Comparison of ENCODE assay signal across 21 mouse cellular contexts in genomic region chr16:24603342-24603741, GRCm38 (mm10).
A peak's percentile ranks its signal among the peaks of the same experiment; 100 is the strongest.
DNase-seq lines count a peak whose midpoint lies in the region; ATAC-seq lines count a peak whose summit lies in the region.
"Had no signal": no experiment of that assay in that cellular context is flagged by ENCODE, and none has a peak within 500 bp of the region (broad histone marks: within the 10 kb centered on the region; RNA-seq: fewer than 3 reads in every experiment).

No protein-coding gene starts in this region.

- H3K36me3 ChIP-seq in splenic B cell, adult 2 months (ENCODE audit: control insufficient read depth, insufficient read depth, low read length, poor library complexity, severe bottlenecking) = no peaks in the 10 kb centered on the region
- H3K36me3 ChIP-seq: embryonic facial prominence, embryonic 15.5 days; forebrain, embryonic 10.5 days; forebrain, embryonic 15.5 days; hindbrain, embryonic 10.5 days had no signal

- ATAC-seq in megakaryocyte, adult 5-6 weeks (ENCODE audit: poor library complexity, severe bottlenecking) = peak; percentile 73
- ATAC-seq in megakaryocyte-erythroid progenitor cell, adult 5-6 weeks (replicated peaks; ENCODE audit: low FRiP score, low TSS enrichment, poor library complexity, severe bottlenecking) = no peak
- ATAC-seq: forebrain, embryonic 15.5 days had no signal

- DNase-seq in adrenal gland, postnatal 25 days = peak; percentile 8
- no peak for DNase-seq in adrenal gland, postnatal 4 days (ENCODE audit: low spot score in 2 of 2)
- DNase-seq in spleen, postnatal 36 days (ENCODE audit: low spot score in 2 of 2) = peak; percentile 52 to 54
- DNase-seq in spleen, adult 12 weeks (ENCODE audit: low spot score) = no peak
- peak; percentile 71 for DNase-seq in splenic B cell, adult 2 months (ENCODE audit: low read depth, low spot score)
- DNase-seq in left cerebral cortex, adult 9 months (ENCODE audit: low spot score in 2 of 2) = no peak
- DNase-seq: adrenal gland, adult 2 months; adrenal gland, postnatal 36 days; cerebellum, adult 18-20 months; cerebellum, adult 9-11 months; embryo, embryonic 11 days; gastrocnemius, postnatal 36 days; heart, adult 2 months; heart, postnatal 14 days had no signal

- no peaks in the 10 kb centered on the region for H3K27me3 ChIP-seq in splenic B cell, adult 2 months (ENCODE audit: control insufficient read depth, insufficient read depth, low read length, poor library complexity, severe bottlenecking)
- H3K27me3 ChIP-seq: embryonic facial prominence, embryonic 15.5 days; forebrain, embryonic 15.5 days; heart, embryonic 15.5 days had no signal

Comparison
In these comparisons a context has a peak if more than half of its experiments do, and no peak if none do; other contexts are left out.
1. DNase-seq: peak in adrenal gland, postnatal 25 days (single experiment), spleen, postnatal 36 days (2 of 2) and splenic B cell, adult 2 months (single experiment); none in adrenal gland, postnatal 4 days (0 of 2), spleen, adult 12 weeks (single experiment) and left cerebral cortex, adult 9 months (0 of 2).